Mouse (Mus musculus) left cerebral cortex, postnatal 10 days (tissue): ENCODE measurements around the gene Gtf2h2. TPM values are rescaled to one million over a fixed set of nuclear protein-coding genes. Genes with fewer than 3 reads are reported as not detected.
A peak's percentile ranks its signal among the peaks of the same experiment; 100 is the strongest.
"Not testable (repeated sequence)": the region's sequence is repeated elsewhere in the genome, so short reads cannot be mapped to it uniquely, and the experiment has no call there.

Experiments used
- DNase-seq, 2 experiments: peaks; one replicate each; pipeline ENCODE4 v3.0.0; 2021 to 2022; ENCODE audit warnings: low spot score in 2 of 2, mixed read lengths in 1 of 2; ENCODE audit errors: extremely low spot score in 1 of 2
- intact Hi-C: fragments of 180-260 bp; cut with DNase I; formaldehyde crosslinking; loops from one replicate; pipeline ENCODE4 v1.15.1; 2025
- total RNA-seq, 2 experiments: library from RNA; stranded (reverse); gene quantifications; 2 replicates each; pipeline ENCODE4 v1.2.3; 2021

The Gtf2h2 gene
- 10 to 100 TPM; 42.8 to 44.2 TPM for total RNA-seq

GRCm38 (mm10) chr13:100492061-100492787 is at the start of gene Gtf2h2:
Gene Gtf2h2, minus strand, starts transcription at chr13:100492579.
- intact Hi-C loops: loop anchor here (5.0 kb wide), 2 partner anchors 125 to 365 kb away; partner anchors contain the start of gene Marveld2
- DNase-seq: peak; percentile 78 to 89

- intact Hi-C loops: no loop called here
- no peak for DNase-seq
Observed at GRCm38 (mm10) chr13:100536149-100536548, 43.8 kb upstream of the Gtf2h2 start.

GRCm38 (mm10) chr13:100532788-100533365 is 40.5 kb upstream of the Gtf2h2 start:
- intact Hi-C loops: no loop called here
- DNase-seq: no peak

- intact Hi-C loops: no loop called here
Observed at GRCm38 (mm10) chr13:100526649-100527038, 34.3 kb upstream of the Gtf2h2 start.

GRCm38 (mm10) chr13:100525935-100526648 is 33.7 kb upstream of the Gtf2h2 start:
- peak; percentile 11 to 34 for DNase-seq
- intact Hi-C loops: no loop called here

More at GRCm38 (mm10) chr13:100526649-100527038, 34.3 kb upstream of the Gtf2h2 start:
- no peak for DNase-seq

- DNase-seq: no peak
- intact Hi-C loops: no loop called here
Observed at GRCm38 (mm10) chr13:100524896-100525295, 32.5 kb upstream of the Gtf2h2 start.

- intact Hi-C loops: no loop called here
- DNase-seq: no peak
Observed at GRCm38 (mm10) chr13:100523698-100524097, 31.3 kb upstream of the Gtf2h2 start.

- no peak for DNase-seq
- intact Hi-C loops: no loop called here
Observed at GRCm38 (mm10) chr13:100521724-100522591, 29.6 kb upstream of the Gtf2h2 start.

GRCm38 (mm10) chr13:100519162-100519561 is 26.8 kb upstream of the Gtf2h2 start:
- intact Hi-C loops: no loop called here

GRCm38 (mm10) chr13:100518191-100518590 is 25.8 kb upstream of the Gtf2h2 start:
- DNase-seq: no peak
- intact Hi-C loops: no loop called here

More at GRCm38 (mm10) chr13:100519162-100519561, 26.8 kb upstream of the Gtf2h2 start:
- DNase-seq: no peak

- intact Hi-C loops: no loop called here
- DNase-seq: no peak
Observed at GRCm38 (mm10) chr13:100517652-100518153, 25.3 kb upstream of the Gtf2h2 start.

GRCm38 (mm10) chr13:100516213-100517105 is 24.1 kb upstream of the Gtf2h2 start:
- peak; percentile 10 to 90 for DNase-seq
- intact Hi-C loops: no loop called here

GRCm38 (mm10) chr13:100512792-100513191 is 20.4 kb upstream of the Gtf2h2 start:
- intact Hi-C loops: no loop called here
- DNase-seq: no peak

- no peak for DNase-seq
- intact Hi-C loops: no loop called here
Observed at GRCm38 (mm10) chr13:100511860-100512364, 19.5 kb upstream of the Gtf2h2 start.

- no peak for DNase-seq
- intact Hi-C loops: no loop called here
Observed at GRCm38 (mm10) chr13:100511146-100511859, 18.9 kb upstream of the Gtf2h2 start.

GRCm38 (mm10) chr13:100499625-100500024 is 7.2 kb upstream of the Gtf2h2 start:
- intact Hi-C loops, DNase-seq: not testable (repeated sequence)

GRCm38 (mm10) chr13:100495337-100495736 is 3.0 kb upstream of the Gtf2h2 start:
- intact Hi-C loops: no loop called here
- peak in 1 of 2 experiments; percentile 60 for DNase-seq
